Comparison of ENCODE assay signal across 21 mouse cellular contexts in the genomic region with DNA sequence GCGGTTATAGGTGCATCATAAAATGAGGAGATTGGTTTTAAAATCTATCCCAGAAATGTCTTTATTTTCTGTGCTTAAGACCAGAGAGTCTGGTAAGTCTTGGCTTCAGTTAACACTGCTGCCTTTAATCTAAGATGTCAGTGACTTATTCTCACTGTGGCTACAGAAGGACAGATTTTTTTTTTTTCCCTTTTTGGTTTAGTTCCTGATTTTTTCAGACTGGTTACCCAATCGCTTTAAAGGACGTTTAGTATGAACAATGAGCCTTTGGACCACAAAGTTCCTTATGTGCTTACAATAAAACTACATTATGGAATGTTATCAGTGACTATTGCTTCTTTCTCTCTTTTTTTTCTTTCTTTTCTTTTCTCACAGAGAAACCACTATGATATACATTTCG.
"Had no signal": no experiment of that assay in that cellular context is flagged by ENCODE, and none has a peak within 500 bp of the region (broad histone marks: within the 10 kb centered on the region; RNA-seq: fewer than 3 reads in every experiment).

No protein-coding gene starts in this region.

- H3K36me3 ChIP-seq: intestine, embryonic 15.5 days; limb, embryonic 12.5 days; limb, embryonic 15.5 days; liver, embryonic 15.5 days; midbrain, embryonic 12.5 days; midbrain, embryonic 15.5 days; neural tube, embryonic 13.5 days; stomach, embryonic 15.5 days had no signal

- ATAC-seq: intestine, embryonic 15.5 days; lung, postnatal 0 days; midbrain, embryonic 15.5 days had no signal

- H3K4me3 ChIP-seq: intestine, embryonic 15.5 days; layer of hippocampus, adult 2 months; limb, embryonic 12.5 days; limb, embryonic 15.5 days; liver, embryonic 15.5 days; midbrain, embryonic 12.5 days; midbrain, embryonic 15.5 days; myocyte; neural tube, embryonic 13.5 days; stomach, embryonic 15.5 days had no signal

- H3K27me3 ChIP-seq: intestine, embryonic 15.5 days; limb, embryonic 15.5 days; midbrain, embryonic 12.5 days; midbrain, embryonic 15.5 days; neural tube, embryonic 13.5 days; stomach, embryonic 15.5 days had no signal

- H3K9ac ChIP-seq: intestine, embryonic 15.5 days; limb, embryonic 12.5 days; limb, embryonic 15.5 days; liver, embryonic 15.5 days; lung, embryonic 14.5 days; midbrain, embryonic 12.5 days; midbrain, embryonic 15.5 days; neural tube, embryonic 13.5 days; stomach, embryonic 15.5 days had no signal

- H3K9me3 ChIP-seq: intestine, embryonic 15.5 days; limb, embryonic 12.5 days; limb, embryonic 15.5 days; liver, embryonic 15.5 days; midbrain, embryonic 12.5 days; midbrain, embryonic 15.5 days; neural tube, embryonic 13.5 days; stomach, embryonic 15.5 days had no signal

- H3K4me2 ChIP-seq: intestine, embryonic 15.5 days; limb, embryonic 12.5 days; limb, embryonic 15.5 days; liver, embryonic 15.5 days; lung, embryonic 14.5 days; midbrain, embryonic 12.5 days; midbrain, embryonic 15.5 days; neural tube, embryonic 13.5 days; stomach, embryonic 15.5 days had no signal

- H3K27ac ChIP-seq: intestine, embryonic 15.5 days; layer of hippocampus, adult 2 months; limb, embryonic 12.5 days; limb, embryonic 15.5 days; liver, embryonic 15.5 days; macrophage; midbrain, embryonic 12.5 days; midbrain, embryonic 15.5 days; neural tube, embryonic 13.5 days; stomach, embryonic 15.5 days had no signal

- H3K4me1 ChIP-seq: stomach, embryonic 15.5 days had no signal

- DNase-seq: kidney, adult 11 months; kidney, adult 9 months; kidney, postnatal 25 days; layer of hippocampus, adult 9-11 months; lung, embryonic 14.5 days; retina, postnatal 1 day; right cerebral cortex, postnatal 25 days; spleen, adult 18-20 months; thymus, postnatal 25 days had no signal
